Mouse (Mus musculus) intestine, postnatal 0 days (tissue): ENCODE data around the gene Prep. TPM values are rescaled to one million over a fixed set of nuclear protein-coding genes. Genes with fewer than 3 reads are reported as not detected.

Experiments used
- ATAC-seq: fragments of 200-750 bp; cut with Nextera tagmentation; 2 replicates; pipeline ENCODE4 v1.8.0; 2017; ENCODE audit warnings: mild to moderate bottlenecking, moderate TSS enrichment, moderate library complexity
- H3K27ac ChIP-seq: fragments of 300-500 bp; sonication (generic); 2 replicates; pipeline ENCODE4 v1.5.1; 2014; ENCODE audit warnings: mild to moderate bottlenecking, low read depth, low read length, moderate library complexity
- H3K27me3 ChIP-seq: fragments of 300-500 bp; sonication (generic); replicated peaks from 2 replicates; pipeline ENCODE4 v1.6.1; 2014; ENCODE audit warnings: low read length, mixed read lengths; ENCODE audit not compliant: control insufficient read depth, insufficient read depth
- H3K36me3 ChIP-seq: fragments of 300-500 bp; sonication (generic); 2 replicates; pipeline ENCODE4 v1.6.1; 2014; ENCODE audit warnings: mild to moderate bottlenecking, moderate library complexity; ENCODE audit not compliant: control insufficient read depth, insufficient read depth
- H3K4me1 ChIP-seq: fragments of 300-500 bp; sonication (generic); replicated peaks from 2 replicates; pipeline ENCODE4 v1.6.1; 2014; ENCODE audit warnings: antibody characterized with exemption, low read length, mixed read lengths; ENCODE audit not compliant: control insufficient read depth, insufficient read depth
- H3K4me2 ChIP-seq: fragments of 300-500 bp; sonication (generic); replicated peaks from 2 replicates; pipeline ENCODE4 v1.6.1; 2014; ENCODE audit warnings: low read depth, mild to moderate bottlenecking, moderate library complexity
- H3K4me3 ChIP-seq: fragments of 300-500 bp; sonication (generic); 2 replicates; pipeline ENCODE4 v1.5.1; 2014; ENCODE audit warnings: low read depth, low read length
- H3K9ac ChIP-seq: fragments of 300-500 bp; sonication (generic); 2 replicates; pipeline ENCODE4 v1.6.1; 2014; ENCODE audit warnings: mild to moderate bottlenecking, low read depth, low read length
- H3K9me3 ChIP-seq: fragments of 300-500 bp; sonication (generic); 2 replicates; pipeline ENCODE4 v1.6.1; 2016; ENCODE audit warnings: mixed run types; ENCODE audit not compliant: control insufficient read depth
- CTCF ChIP-seq: sonication (generic); IDR thresholded peaks from 2 replicates; pipeline ENCODE4 v1.5.1; 2016; ENCODE audit warnings: low read depth, mild to moderate bottlenecking, control low read depth, antibody characterized with exemption, moderate library complexity
- WGBS: fragments of 180-500 bp; shearing (Covaris S2); extraction: QIAGEN DNeasy Blood & Tissue Kit; methylation state at CpG from one replicate; pipeline ENCODE4 v1.1.7; 2014; 5-methylcytosine and 5-hydroxymethylcytosine counted together
- polyA plus RNA-seq: library from polyadenylated mRNA; unstranded; fragments of >200 nt; fragmentation: Nextera tagmentation; extraction: Ambion mirVana; gene quantifications from 2 replicates; pipeline ENCODE4 v1.2.1, GENCODE M21; 2015

Prep gene
- polyA plus RNA-seq, 1 experiment from 2014 or later = 7.0 TPM

DNA sequence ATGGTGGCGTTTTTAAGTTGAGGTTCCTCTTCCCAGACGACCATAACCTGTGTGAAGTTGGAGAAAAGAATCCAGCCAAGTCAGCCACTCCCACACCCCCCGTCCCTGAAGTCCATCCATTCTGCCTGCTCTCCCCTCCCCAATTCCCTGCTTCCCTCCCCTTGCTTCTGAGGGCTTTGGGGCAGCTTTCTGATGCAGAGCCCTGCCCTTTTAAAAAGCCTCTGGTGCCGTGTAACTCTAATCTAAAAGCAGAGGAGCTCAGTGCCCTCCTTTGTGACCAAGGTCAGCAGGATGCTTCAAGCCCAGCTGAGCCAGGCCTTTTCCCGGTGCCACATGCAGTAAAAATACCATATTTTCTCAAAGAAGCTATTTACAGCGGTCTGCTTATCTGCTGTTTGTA is 79.8 kb downstream of the Prep start:
- ATAC-seq = no peak
- no peak for TF ChIP-seq CTCF
- no peaks in the 10 kb centered on the region for H3K4me1 ChIP-seq
- H3K36me3 ChIP-seq = peaks cover 29% of the 10 kb centered on the region
- H3K27ac ChIP-seq = no peak overlapping the region
- H3K9me3 ChIP-seq = no peaks in the 10 kb centered on the region
- H3K4me2 ChIP-seq = no peak overlapping the region
- H3K27me3 ChIP-seq = no peaks in the 10 kb centered on the region
- WGBS = 38% methylated on average over 6 of the region's 6 CpGs
- no peak overlapping the region for H3K9ac ChIP-seq
- no peak overlapping the region for H3K4me3 ChIP-seq

DNA sequence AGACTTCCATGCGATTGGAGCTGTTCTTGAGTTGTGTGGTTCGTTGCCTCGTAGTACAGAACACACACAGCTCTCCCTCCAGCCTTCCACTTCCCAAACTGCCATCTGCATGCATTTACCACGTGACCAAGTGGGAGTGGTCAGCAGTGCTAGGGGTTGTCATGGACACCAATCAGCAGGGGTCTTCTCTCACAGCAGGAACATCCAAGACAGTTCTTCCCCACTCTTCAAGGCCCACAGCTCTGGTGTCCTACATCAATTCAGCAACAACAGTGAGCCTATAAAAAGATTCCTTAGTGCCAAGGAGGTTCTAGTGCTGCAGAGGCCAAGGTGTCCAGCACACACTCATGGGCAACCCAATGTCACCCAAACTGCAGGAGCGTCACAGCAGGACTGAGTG is 84.1 kb downstream of the Prep start:
- no peak for TF ChIP-seq CTCF
- no peak overlapping the region for H3K4me3 ChIP-seq
- WGBS = 77% methylated on average over 5 of the region's 5 CpGs
- H3K4me2 ChIP-seq = no peak overlapping the region
- H3K9ac ChIP-seq = no peak overlapping the region
- H3K9me3 ChIP-seq = no peaks in the 10 kb centered on the region
- no peaks in the 10 kb centered on the region for H3K27me3 ChIP-seq
- peaks cover 65% of the 10 kb centered on the region for H3K36me3 ChIP-seq
- H3K27ac ChIP-seq = no peak overlapping the region
- no peaks in the 10 kb centered on the region for H3K4me1 ChIP-seq
- no peak for ATAC-seq

DNA sequence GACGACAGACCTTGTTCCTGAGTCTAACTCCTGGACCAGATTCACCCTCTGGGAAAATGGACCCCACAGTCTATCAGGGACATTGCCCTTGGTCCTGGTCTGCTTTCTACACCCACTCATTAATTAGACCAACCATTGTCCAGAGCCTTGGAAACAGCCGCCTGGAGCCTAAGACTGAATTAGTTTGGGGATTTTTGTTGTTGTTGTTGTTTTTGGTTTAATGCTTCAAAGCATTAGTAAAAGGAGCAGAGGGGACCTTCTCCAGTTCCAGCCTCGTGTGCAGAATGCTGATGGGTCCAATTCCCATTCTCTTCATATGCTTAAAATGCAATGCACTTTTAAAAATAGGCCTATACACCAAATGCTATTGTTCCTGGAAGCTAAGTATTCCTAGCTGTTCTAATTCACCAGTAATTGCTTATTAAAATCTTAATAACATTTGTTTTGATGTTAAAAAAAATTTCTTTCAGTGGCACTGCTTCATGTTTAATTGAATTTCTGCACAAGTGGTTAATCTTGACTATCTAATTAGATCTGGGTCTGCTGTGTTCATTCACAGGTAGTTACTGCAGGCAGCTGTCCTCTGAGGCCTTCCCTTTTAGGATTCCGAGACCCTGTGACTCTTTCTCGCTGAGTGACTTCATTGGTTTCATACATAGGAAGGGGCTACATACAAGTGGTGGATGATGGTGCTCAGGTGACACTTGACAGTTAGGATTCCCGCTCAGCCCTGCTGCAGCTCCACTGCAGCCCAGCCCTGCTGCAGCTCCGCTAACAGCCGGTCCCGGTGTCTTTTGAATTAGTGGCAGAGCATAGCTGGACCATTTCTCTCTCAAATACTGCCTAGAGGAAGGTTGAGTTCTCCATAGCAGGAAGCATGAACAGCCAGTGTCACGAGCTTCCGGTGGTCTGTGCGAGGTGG is 85.0 kb downstream of the Prep start:
- H3K4me2 ChIP-seq = no peak overlapping the region
- no peak for ATAC-seq
- no peak overlapping the region for H3K27ac ChIP-seq
- TF ChIP-seq CTCF = no peak
- H3K4me3 ChIP-seq = no peak overlapping the region
- peaks cover 71% of the 10 kb centered on the region for H3K36me3 ChIP-seq
- no peaks in the 10 kb centered on the region for H3K27me3 ChIP-seq
- H3K9me3 ChIP-seq = no peaks in the 10 kb centered on the region
- no peaks in the 10 kb centered on the region for H3K4me1 ChIP-seq
- WGBS = 95% methylated on average over 12 of the region's 12 CpGs
- H3K9ac ChIP-seq = no peak overlapping the region

DNA sequence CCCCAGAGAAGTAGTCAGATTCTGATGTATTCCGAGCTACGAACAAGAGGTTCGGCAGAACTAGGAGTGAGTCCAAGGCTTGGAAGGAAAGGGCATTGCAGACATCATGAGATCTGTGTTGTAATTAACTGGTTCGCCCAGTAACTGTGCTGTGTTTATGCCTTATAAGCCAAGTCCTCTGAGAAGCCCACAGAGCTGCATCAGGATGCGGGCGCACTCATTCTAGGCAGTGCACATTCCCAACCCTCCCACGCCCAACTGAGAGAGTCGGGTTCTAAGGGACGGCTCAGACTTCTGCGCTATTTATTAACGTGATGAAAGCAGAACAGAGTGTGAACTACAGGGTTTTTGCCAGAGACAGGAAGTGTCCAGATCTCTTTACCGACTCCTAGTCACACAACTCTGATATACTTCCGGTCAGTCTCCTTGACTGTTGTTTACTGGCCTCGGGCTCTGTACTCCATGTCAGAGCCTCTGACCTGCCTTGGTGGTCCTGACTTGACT is 87.6 kb downstream of the Prep start:
- Histone ChIP-seq H3K36me3 (peaks cover 75% of the 10 kb centered on the region), H3K9me3 (no peaks in the 10 kb centered on the region), H3K27ac (no peak overlapping the region), H3K4me3 (no peak overlapping the region), H3K27me3 (no peaks in the 10 kb centered on the region), H3K4me2 (no peak overlapping the region), H3K9ac (no peak overlapping the region), H3K4me1 (no peaks in the 10 kb centered on the region)
- ATAC-seq = no peak
- no peak for TF ChIP-seq CTCF
- 89% methylated on average over 14 of the region's 14 CpGs for WGBS

DNA sequence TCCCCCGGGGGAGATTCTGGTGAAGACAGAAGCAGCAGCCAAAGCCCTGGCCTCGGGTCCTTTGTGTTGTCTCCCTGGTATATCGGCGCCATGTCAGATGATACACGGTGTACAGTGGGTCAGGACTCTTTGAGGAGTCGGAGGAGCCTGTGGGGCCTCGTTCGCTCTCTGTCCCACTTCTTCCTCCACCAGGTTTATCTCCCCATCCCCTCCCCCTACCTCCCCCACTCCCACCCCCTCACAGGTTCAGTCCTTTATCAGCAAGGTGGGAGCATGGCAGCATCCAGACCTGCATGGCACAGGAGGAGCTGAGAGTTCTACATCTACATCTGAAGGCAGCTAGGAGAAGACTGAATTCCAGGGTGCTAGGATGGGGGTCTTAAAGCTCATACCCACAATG is 98.8 kb downstream of the Prep start:
- H3K27ac ChIP-seq = no peak overlapping the region
- 86% methylated on average over 8 of the region's 8 CpGs for WGBS
- ATAC-seq = no peak

DNA sequence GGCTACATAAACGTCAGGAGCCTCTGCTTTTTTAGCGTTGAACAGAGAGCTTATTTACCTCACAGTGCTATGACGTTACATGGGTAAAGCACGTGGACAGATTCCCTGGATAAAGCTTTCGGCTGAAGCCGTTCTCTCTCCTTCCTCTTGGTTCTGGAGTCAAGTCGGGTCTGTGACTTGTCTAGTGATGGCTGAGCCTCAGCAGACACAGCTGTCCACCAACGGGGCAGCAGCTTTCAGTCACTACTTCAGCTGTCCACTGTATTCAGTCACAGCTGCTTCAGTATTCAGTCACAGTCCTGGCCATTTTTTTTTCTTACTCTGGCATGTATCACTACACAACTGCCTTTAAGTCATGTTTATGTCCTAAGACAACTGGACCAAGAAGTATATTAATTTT is 106.9 kb downstream of the Prep start:
- H3K27me3 ChIP-seq = no peaks in the 10 kb centered on the region
- no peak for TF ChIP-seq CTCF
- H3K36me3 ChIP-seq = no peaks in the 10 kb centered on the region
- H3K27ac ChIP-seq = no peak overlapping the region
- no peak overlapping the region for H3K4me2 ChIP-seq
- H3K4me1 ChIP-seq = no peaks in the 10 kb centered on the region
- H3K9ac ChIP-seq = no peak overlapping the region
- H3K4me3 ChIP-seq = no peak overlapping the region
- 77% methylated on average over 8 of the region's 8 CpGs for WGBS
- ATAC-seq = no peak
- H3K9me3 ChIP-seq = no peaks in the 10 kb centered on the region

More for the DNA sequence above, 98.8 kb downstream of the Prep start:
- Histone ChIP-seq H3K36me3 (no peaks in the 10 kb centered on the region), H3K9me3 (no peaks in the 10 kb centered on the region), H3K27me3 (no peaks in the 10 kb centered on the region), H3K4me3 (no peak overlapping the region), H3K4me2 (no peak overlapping the region), H3K4me1 (no peaks in the 10 kb centered on the region), H3K9ac (no peak overlapping the region)
- TF ChIP-seq CTCF = no peak
